Mouse (Mus musculus): ENCODE measurements around the gene Dsn1. TPM values are rescaled to one million over a fixed set of nuclear protein-coding genes. Genes with fewer than 3 reads are reported as not detected.

Gene Dsn1
- polyA plus RNA-seq, 2 experiments = 30.2 to 32.9 TPM

DNA sequence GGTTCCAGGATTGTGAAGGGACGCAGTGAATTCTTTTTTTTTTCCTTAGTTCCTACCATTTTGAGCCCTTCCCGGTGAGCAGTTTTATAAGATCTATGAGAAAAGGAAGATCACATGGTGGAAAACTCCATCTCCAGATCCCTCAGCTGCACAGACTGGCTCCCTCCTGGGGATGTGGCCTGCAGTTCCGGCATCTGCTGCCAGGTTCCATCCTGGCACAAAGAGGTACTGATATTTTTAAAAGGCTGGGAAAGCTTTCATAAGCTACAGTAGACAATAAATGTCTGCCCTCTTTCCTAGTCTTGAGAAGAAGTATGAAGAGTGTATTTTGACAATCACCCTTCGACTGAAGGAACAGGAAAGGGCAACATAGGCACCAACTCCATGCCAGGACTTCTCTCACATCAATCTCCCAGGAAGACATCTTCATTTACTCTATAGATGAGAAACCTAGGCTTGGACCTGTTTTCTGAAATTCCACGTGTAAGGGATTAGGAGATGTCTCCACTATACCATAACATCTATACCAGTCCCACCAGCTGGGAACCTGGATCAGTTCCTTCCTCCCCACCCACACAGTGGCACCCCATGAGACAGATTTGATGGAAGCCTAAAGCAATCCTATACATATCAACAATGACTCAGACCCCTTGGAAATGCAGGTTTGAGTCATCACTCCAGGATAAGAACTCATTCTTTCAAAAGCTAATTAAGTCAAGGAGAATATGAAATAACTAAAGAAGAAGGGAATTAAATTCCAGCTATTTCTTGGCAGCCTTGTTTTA is 33.4 kb downstream of the Dsn1 start:
- no peak overlapping the region for H3K9ac ChIP-seq (ENCODE audit: low read depth, low read length, severe bottlenecking)
- no peak overlapping the region for H3K4me2 ChIP-seq (replicated peaks; ENCODE audit: low read depth, low read length, severe bottlenecking)
- no peak overlapping the region for H3K4me3 ChIP-seq (replicated peaks; ENCODE audit: low read length)
- 77% methylated on average over 5 of the region's 5 CpGs for WGBS
- no peak for DNase-seq (ENCODE audit: low spot score)
- no peak for TF ChIP-seq POLR2A (IDR thresholded peaks at IDR 0.05; ENCODE audit: borderline replicate concordance, extremely low read depth, insufficient read depth, insufficient read length)
- no peaks in the 10 kb centered on the region for H3K4me1 ChIP-seq (ENCODE audit: control insufficient read depth, insufficient read depth, low read length)
- H3K36me3 ChIP-seq (ENCODE audit: control insufficient read depth, insufficient read depth, low read length) = no peaks in the 10 kb centered on the region
- no peak for ATAC-seq (ENCODE audit: low FRiP score, low read depth)
- H3K27ac ChIP-seq (replicated peaks; ENCODE audit: low read depth, low read length) = no peak overlapping the region
- H3K9me3 ChIP-seq (ENCODE audit: control insufficient read depth, low read length) = no peaks in the 10 kb centered on the region
- H3K27me3 ChIP-seq (ENCODE audit: control insufficient read depth, insufficient read depth, low read length) = no peaks in the 10 kb centered on the region

DNA sequence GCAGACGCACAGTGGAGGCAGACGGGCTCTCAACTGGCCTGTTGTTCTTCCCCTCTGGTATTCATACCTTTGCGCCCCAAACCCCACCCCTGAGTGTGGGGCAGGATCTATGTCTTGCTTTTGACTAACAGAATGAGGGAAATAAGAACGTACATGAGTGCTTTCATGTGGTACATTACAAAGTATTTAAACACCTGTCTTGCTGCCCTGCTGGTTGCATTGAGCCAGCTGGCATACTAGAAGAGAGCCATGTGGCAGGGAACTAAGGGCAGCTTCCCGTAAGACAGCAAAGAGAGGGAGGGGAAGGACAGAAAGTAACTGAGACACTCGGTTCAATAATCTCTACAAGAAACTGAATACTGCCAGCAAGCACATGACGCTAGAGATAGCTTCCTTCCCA is 36.7 kb downstream of the Dsn1 start:
- no peak for DNase-seq (ENCODE audit: low spot score)
- WGBS = 79% methylated on average over 7 of the region's 7 CpGs
- ATAC-seq (ENCODE audit: low FRiP score, low read depth) = no peak

DNA sequence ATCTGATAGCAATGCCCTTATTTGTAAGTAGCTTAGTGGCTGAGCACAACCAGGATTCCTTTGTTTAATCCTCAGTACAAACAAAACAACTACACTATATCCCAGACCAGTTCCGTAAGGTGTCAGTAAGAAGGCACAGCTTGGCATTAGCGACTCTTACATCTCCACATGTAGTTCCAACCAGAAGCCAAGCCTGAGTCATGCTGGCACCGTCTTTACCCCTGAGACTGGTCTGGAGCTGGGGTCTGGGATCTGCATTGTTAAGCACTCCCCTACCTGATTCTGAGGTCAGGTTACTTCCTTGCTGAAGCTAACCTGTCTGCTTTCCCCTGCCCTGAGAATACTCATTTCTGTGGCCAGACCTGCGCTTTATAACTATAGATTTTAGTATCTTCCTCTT is 38.5 kb downstream of the Dsn1 start:
- H3K36me3 ChIP-seq (ENCODE audit: control insufficient read depth, insufficient read depth, low read length) = no peaks in the 10 kb centered on the region
- no peak for ATAC-seq (ENCODE audit: low FRiP score, low read depth)
- H3K27me3 ChIP-seq (ENCODE audit: control insufficient read depth, insufficient read depth, low read length) = no peaks in the 10 kb centered on the region
- WGBS = 80% methylated on average over 4 of the region's 4 CpGs
- no peaks in the 10 kb centered on the region for H3K4me1 ChIP-seq (ENCODE audit: control insufficient read depth, insufficient read depth, low read length)
- H3K4me3 ChIP-seq (replicated peaks; ENCODE audit: low read length) = no peak overlapping the region
- TF ChIP-seq POLR2A (IDR thresholded peaks at IDR 0.05; ENCODE audit: borderline replicate concordance, extremely low read depth, insufficient read depth, insufficient read length) = no peak
- H3K9me3 ChIP-seq (ENCODE audit: control insufficient read depth, low read length) = no peaks in the 10 kb centered on the region
- no peak for DNase-seq (ENCODE audit: low spot score)
- no peak overlapping the region for H3K4me2 ChIP-seq (replicated peaks; ENCODE audit: low read depth, low read length, severe bottlenecking)
- no peak overlapping the region for H3K27ac ChIP-seq (replicated peaks; ENCODE audit: low read depth, low read length)
- H3K9ac ChIP-seq (ENCODE audit: low read depth, low read length, severe bottlenecking) = no peak overlapping the region

More for the DNA sequence above, 36.7 kb downstream of the Dsn1 start:
- Histone ChIP-seq H3K4me2 (replicated peaks; ENCODE audit: low read depth, low read length, severe bottlenecking) (no peak overlapping the region), H3K36me3 (ENCODE audit: control insufficient read depth, insufficient read depth, low read length) (no peaks in the 10 kb centered on the region), H3K9ac (ENCODE audit: low read depth, low read length, severe bottlenecking) (no peak overlapping the region), H3K27me3 (ENCODE audit: control insufficient read depth, insufficient read depth, low read length) (no peaks in the 10 kb centered on the region), H3K4me1 (ENCODE audit: control insufficient read depth, insufficient read depth, low read length) (no peaks in the 10 kb centered on the region), H3K9me3 (ENCODE audit: control insufficient read depth, low read length) (no peaks in the 10 kb centered on the region), H3K4me3 (replicated peaks; ENCODE audit: low read length) (no peak overlapping the region), H3K27ac (replicated peaks; ENCODE audit: low read depth, low read length) (no peak overlapping the region)
- no peak for TF ChIP-seq POLR2A (IDR thresholded peaks at IDR 0.05; ENCODE audit: borderline replicate concordance, extremely low read depth, insufficient read depth, insufficient read length)

DNA sequence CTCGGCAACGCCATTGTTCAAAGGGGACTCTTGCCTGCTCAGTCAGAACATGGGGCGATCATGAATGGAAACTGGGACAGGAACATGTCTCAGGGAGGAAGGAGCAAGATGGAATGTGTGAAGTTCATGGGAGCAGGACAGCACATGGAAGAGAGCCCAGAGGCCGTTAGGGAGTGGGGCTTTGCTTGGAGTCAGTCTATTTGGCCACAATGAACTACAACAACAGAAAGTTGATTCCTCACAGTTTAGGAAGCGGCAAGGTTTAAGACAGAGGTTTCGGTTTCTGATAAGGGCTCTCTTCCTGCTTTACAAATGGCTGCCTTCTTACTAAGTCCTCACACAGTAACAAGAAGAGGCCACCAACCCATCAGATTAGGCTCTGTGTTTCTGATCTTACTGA is 39.6 kb downstream of the Dsn1 start:
- ATAC-seq (ENCODE audit: low FRiP score, low read depth) (no peak), DNase-seq (ENCODE audit: low spot score) (no peak)
- H3K9ac ChIP-seq (ENCODE audit: low read depth, low read length, severe bottlenecking) = no peak overlapping the region
- no peaks in the 10 kb centered on the region for H3K27me3 ChIP-seq (ENCODE audit: control insufficient read depth, insufficient read depth, low read length)
- TF ChIP-seq POLR2A (IDR thresholded peaks at IDR 0.05; ENCODE audit: borderline replicate concordance, extremely low read depth, insufficient read depth, insufficient read length) = no peak
- no peaks in the 10 kb centered on the region for H3K36me3 ChIP-seq (ENCODE audit: control insufficient read depth, insufficient read depth, low read length)
- H3K4me1 ChIP-seq (ENCODE audit: control insufficient read depth, insufficient read depth, low read length) = no peaks in the 10 kb centered on the region
- H3K4me2 ChIP-seq (replicated peaks; ENCODE audit: low read depth, low read length, severe bottlenecking) = no peak overlapping the region
- H3K4me3 ChIP-seq (replicated peaks; ENCODE audit: low read length) = no peak overlapping the region
- 87% methylated on average over 6 of the region's 6 CpGs for WGBS
- no peaks in the 10 kb centered on the region for H3K9me3 ChIP-seq (ENCODE audit: control insufficient read depth, low read length)
- H3K27ac ChIP-seq (replicated peaks; ENCODE audit: low read depth, low read length) = no peak overlapping the region

DNA sequence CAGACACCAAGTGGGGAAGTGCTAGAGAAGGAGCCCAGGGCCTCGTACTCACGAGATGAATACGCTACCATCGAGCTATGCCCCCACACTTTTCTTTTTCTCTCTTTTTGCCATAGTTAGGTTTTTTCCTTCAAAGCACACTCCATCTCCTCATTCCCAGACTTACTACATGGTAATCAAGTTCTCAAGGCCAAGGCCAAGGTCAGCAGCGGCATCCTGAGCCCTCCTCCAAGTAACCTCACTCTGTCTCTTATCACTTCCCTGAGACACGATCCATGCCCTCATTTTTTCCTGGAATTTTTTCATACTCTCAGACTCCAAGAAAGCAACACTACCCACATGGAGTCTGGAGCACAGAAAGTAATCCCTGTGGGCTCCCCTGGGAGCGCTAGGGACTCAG is 43.1 kb downstream of the Dsn1 start:
- Histone ChIP-seq H3K4me3 (replicated peaks; ENCODE audit: low read length) (no peak overlapping the region), H3K9ac (ENCODE audit: low read depth, low read length, severe bottlenecking) (no peak overlapping the region), H3K27ac (replicated peaks; ENCODE audit: low read depth, low read length) (no peak overlapping the region), H3K4me1 (ENCODE audit: control insufficient read depth, insufficient read depth, low read length) (no peaks in the 10 kb centered on the region), H3K4me2 (replicated peaks; ENCODE audit: low read depth, low read length, severe bottlenecking) (no peak overlapping the region), H3K36me3 (ENCODE audit: control insufficient read depth, insufficient read depth, low read length) (no peaks in the 10 kb centered on the region), H3K27me3 (ENCODE audit: control insufficient read depth, insufficient read depth, low read length) (no peaks in the 10 kb centered on the region), H3K9me3 (ENCODE audit: control insufficient read depth, low read length) (no peaks in the 10 kb centered on the region)
- 89% methylated on average over 7 of the region's 7 CpGs for WGBS
- no peak for TF ChIP-seq POLR2A (IDR thresholded peaks at IDR 0.05; ENCODE audit: borderline replicate concordance, extremely low read depth, insufficient read depth, insufficient read length)
- ATAC-seq (ENCODE audit: low FRiP score, low read depth) (no peak), DNase-seq (ENCODE audit: low spot score) (no peak)

Data from limb, embryonic 14.5 days (tissue).